Mouse (Mus musculus): ENCODE results near the gene A1cf. TPM values are rescaled to one million over a fixed set of nuclear protein-coding genes. Genes with fewer than 3 reads are reported as not detected.
A peak's percentile ranks its signal among the peaks of the same experiment; 100 is the strongest.

The A1cf gene
- polyA plus RNA-seq, 1 experiment from 2014 or later: not detected

GRCm38 (mm10) chr19:31954696-31955095 is 86.1 kb downstream of the A1cf start:
- Histone ChIP-seq H3K9ac (no peak overlapping the region), H3K36me3 (no peaks in the 10 kb centered on the region), H3K4me3 (no peak overlapping the region), H3K27me3 (no peaks in the 10 kb centered on the region), H3K9me3 (no peaks in the 10 kb centered on the region), H3K27ac (no peak overlapping the region), H3K4me2 (replicated peaks) (no peak overlapping the region), H3K4me1 (no peaks in the 10 kb centered on the region)
- WGBS: 87% methylated on average over 4 of the region's 4 CpGs
- no peak for ATAC-seq (ENCODE audit: low FRiP score, low read depth)

DNA sequence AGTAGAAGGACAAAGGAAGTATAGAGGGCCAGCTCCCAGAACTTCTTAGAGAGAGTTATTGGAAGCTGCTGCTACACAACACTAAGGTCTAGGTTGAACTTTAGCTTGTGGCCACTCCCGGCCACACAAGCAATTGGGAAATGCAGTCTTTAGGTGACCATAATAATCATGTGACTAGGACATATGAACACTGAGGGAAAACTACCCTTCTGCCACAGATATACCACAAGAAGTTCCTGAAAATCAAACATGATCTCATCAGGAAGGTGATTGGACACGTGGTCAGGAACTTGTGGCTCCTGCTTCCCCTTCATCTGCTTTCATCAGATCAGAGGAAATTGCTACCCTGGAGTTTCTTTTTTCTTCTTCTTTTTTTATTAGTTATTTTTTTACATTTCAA is 87.8 kb downstream of the A1cf start:
- Histone ChIP-seq H3K4me2 (replicated peaks) (no peak overlapping the region), H3K27me3 (no peaks in the 10 kb centered on the region), H3K9ac (no peak overlapping the region), H3K36me3 (no peaks in the 10 kb centered on the region), H3K27ac (no peak overlapping the region), H3K4me3 (no peak overlapping the region), H3K4me1 (no peaks in the 10 kb centered on the region), H3K9me3 (no peaks in the 10 kb centered on the region)
- no peak for ATAC-seq (ENCODE audit: low FRiP score, low read depth)
- 76% methylated on average over 2 of the region's 2 CpGs for WGBS

GRCm38 (mm10) chr19:31960434-31960833 is 91.9 kb downstream of the A1cf start:
- Histone ChIP-seq H3K4me3 (no peak overlapping the region), H3K27me3 (no peaks in the 10 kb centered on the region)
- no peak for ATAC-seq (ENCODE audit: low FRiP score, low read depth)

GRCm38 (mm10) chr19:31963147-31963546 is 94.6 kb downstream of the A1cf start:
- no peaks in the 10 kb centered on the region for H3K9me3 ChIP-seq
- WGBS: 54% methylated on average over 3 of the region's 3 CpGs
- ATAC-seq (ENCODE audit: low FRiP score, low read depth): no peak
- no peak overlapping the region for H3K27ac ChIP-seq
- no peaks in the 10 kb centered on the region for H3K27me3 ChIP-seq
- no peaks in the 10 kb centered on the region for H3K4me1 ChIP-seq
- no peak overlapping the region for H3K9ac ChIP-seq
- no peak overlapping the region for H3K4me3 ChIP-seq
- H3K4me2 ChIP-seq (replicated peaks): no peak overlapping the region
- H3K36me3 ChIP-seq: no peaks in the 10 kb centered on the region

More at GRCm38 (mm10) chr19:31960434-31960833, 91.9 kb downstream of the A1cf start:
- 82% methylated on average over 2 of the region's 2 CpGs for WGBS
- H3K27ac ChIP-seq: no peak overlapping the region
- no peaks in the 10 kb centered on the region for H3K4me1 ChIP-seq
- no peak overlapping the region for H3K4me2 ChIP-seq (replicated peaks)
- H3K36me3 ChIP-seq: no peaks in the 10 kb centered on the region
- no peaks in the 10 kb centered on the region for H3K9me3 ChIP-seq
- H3K9ac ChIP-seq: no peak overlapping the region

- H3K4me1 ChIP-seq: no peaks in the 10 kb centered on the region
- H3K9me3 ChIP-seq: no peaks in the 10 kb centered on the region
- ATAC-seq (ENCODE audit: low FRiP score, low read depth): peak; percentile 32; the same call in 1 of the 2 replicates
- 65% methylated on average over 5 of the region's 5 CpGs for WGBS
- no peak overlapping the region for H3K9ac ChIP-seq
- H3K4me3 ChIP-seq: no peak overlapping the region
- peaks cover 24% of the 10 kb centered on the region for H3K27me3 ChIP-seq
- H3K27ac ChIP-seq: no peak overlapping the region
- H3K4me2 ChIP-seq (replicated peaks): no peak overlapping the region
- H3K36me3 ChIP-seq: no peaks in the 10 kb centered on the region
Measured at GRCm38 (mm10) chr19:31967933-31968532, 99.5 kb downstream of the A1cf start.

GRCm38 (mm10) chr19:31971405-31971804 is 102.8 kb downstream of the A1cf start:
- Histone ChIP-seq H3K9me3 (no peaks in the 10 kb centered on the region), H3K4me2 (replicated peaks) (no peak overlapping the region), H3K9ac (no peak overlapping the region), H3K4me1 (no peaks in the 10 kb centered on the region), H3K27me3 (peaks cover 24% of the 10 kb centered on the region), H3K27ac (no peak overlapping the region), H3K4me3 (no peak overlapping the region), H3K36me3 (no peaks in the 10 kb centered on the region)
- WGBS: 55% methylated on average over 3 of the region's 3 CpGs
- no peak for ATAC-seq (ENCODE audit: low FRiP score, low read depth)

DNA sequence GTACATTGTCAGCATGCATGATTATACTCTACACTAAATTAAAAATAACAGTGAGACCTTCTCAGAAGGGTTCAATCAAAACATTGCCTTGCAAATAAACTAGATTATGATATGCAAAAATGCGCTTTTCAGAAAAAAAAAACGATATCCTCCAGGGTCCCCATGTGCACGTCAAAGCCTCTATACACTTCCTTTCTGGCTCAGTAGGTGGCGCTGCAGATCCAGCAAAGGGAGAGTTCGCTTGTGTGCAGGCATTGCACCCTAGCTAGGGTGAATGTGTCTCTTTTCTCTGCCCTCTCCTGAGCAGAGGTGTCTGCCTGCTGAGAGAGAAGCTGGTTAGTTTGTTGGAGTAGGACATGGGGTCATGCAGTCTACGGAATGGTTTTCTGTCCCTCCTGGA is 103.4 kb downstream of the A1cf start:
- H3K4me1 ChIP-seq: no peaks in the 10 kb centered on the region
- ATAC-seq (ENCODE audit: low FRiP score, low read depth): peak; percentile 83; the same call in 1 of the 2 replicates
- H3K27me3 ChIP-seq: peaks cover 24% of the 10 kb centered on the region
- no peak overlapping the region for H3K4me3 ChIP-seq
- no peak overlapping the region for H3K4me2 ChIP-seq (replicated peaks)
- no peaks in the 10 kb centered on the region for H3K9me3 ChIP-seq
- 12% methylated on average over 6 of the region's 6 CpGs for WGBS
- no peaks in the 10 kb centered on the region for H3K36me3 ChIP-seq
- no peak overlapping the region for H3K9ac ChIP-seq
- H3K27ac ChIP-seq: no peak overlapping the region

- Histone ChIP-seq H3K4me2 (replicated peaks) (no peak overlapping the region), H3K9me3 (no peaks in the 10 kb centered on the region), H3K36me3 (no peaks in the 10 kb centered on the region), H3K9ac (no peak overlapping the region), H3K27me3 (peaks cover 7% of the 10 kb centered on the region; the same call in 1 of the 2 replicates), H3K4me3 (no peak overlapping the region), H3K27ac (no peak overlapping the region), H3K4me1 (no peaks in the 10 kb centered on the region)
- ATAC-seq (ENCODE audit: low FRiP score, low read depth): no peak
- WGBS: 65% methylated on average over 2 of the region's 2 CpGs
Measured at GRCm38 (mm10) chr19:31975882-31976281, 107.3 kb downstream of the A1cf start.

DNA sequence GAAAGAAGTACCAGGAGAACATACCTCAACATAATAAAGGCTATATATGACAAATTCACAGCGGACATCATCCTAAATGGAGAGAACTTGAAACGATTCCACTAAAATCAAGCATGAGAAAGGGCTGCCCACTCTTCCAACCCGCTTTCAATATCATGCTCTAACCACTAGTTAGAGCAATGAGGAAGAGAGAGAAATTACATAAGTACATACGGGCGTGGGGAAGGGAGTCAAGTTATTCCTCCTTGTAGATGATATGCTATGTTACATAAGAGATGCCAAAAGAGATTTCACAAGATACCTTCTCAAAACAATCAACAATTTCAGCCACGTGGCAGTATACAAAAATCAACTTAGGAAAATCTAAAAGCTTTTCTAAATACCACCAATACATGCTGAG is 122.5 kb downstream of the A1cf start:
- WGBS: 89% methylated on average over 6 of the region's 6 CpGs
- Histone ChIP-seq H3K4me1 (no peaks in the 10 kb centered on the region), H3K4me3 (no peak overlapping the region), H3K27me3 (no peaks in the 10 kb centered on the region), H3K9me3 (no peaks in the 10 kb centered on the region), H3K27ac (no peak overlapping the region), H3K9ac (no peak overlapping the region), H3K36me3 (no peaks in the 10 kb centered on the region), H3K4me2 (replicated peaks) (no peak overlapping the region)
- no peak for ATAC-seq (ENCODE audit: low FRiP score, low read depth)

- H3K36me3 ChIP-seq: no peaks in the 10 kb centered on the region
- H3K4me3 ChIP-seq: no peak overlapping the region
- 89% methylated on average over 3 of the region's 3 CpGs for WGBS
- H3K4me2 ChIP-seq (replicated peaks): no peak overlapping the region
- no peak overlapping the region for H3K27ac ChIP-seq
- no peaks in the 10 kb centered on the region for H3K4me1 ChIP-seq
- no peaks in the 10 kb centered on the region for H3K9me3 ChIP-seq
- no peaks in the 10 kb centered on the region for H3K27me3 ChIP-seq
- no peak overlapping the region for H3K9ac ChIP-seq
- no peak for ATAC-seq (ENCODE audit: low FRiP score, low read depth)
Measured at GRCm38 (mm10) chr19:31996916-31997315, 128.4 kb downstream of the A1cf start.

Other genes with a start within 250 kb of the A1cf start
- gene Prkg1, start 103.7 kb upstream of the A1cf start, polyA plus RNA-seq (2015; fragmentation: Nextera tagmentation; extraction: Ambion mirVana): 7.7 and 8.4 TPM in 2 replicates
- gene Asah2, start 239.4 kb downstream of the A1cf start, polyA plus RNA-seq (2015; fragmentation: Nextera tagmentation; extraction: Ambion mirVana): 1.5 and 1.9 TPM in 2 replicates